Mouse (Mus musculus) liver, embryonic 14.5 days (tissue): ENCODE measurements around the gene Ppp1ca. TPM values are rescaled to one million over a fixed set of nuclear protein-coding genes. Genes with fewer than 3 reads are reported as not detected.
A peak's percentile ranks its signal among the peaks of the same experiment; 100 is the strongest.

ENCODE experiments used
- ATAC-seq: fragments of 200-750 bp; cut with Nextera tagmentation; 2 replicates; pipeline ENCODE4 v1.8.0; 2017; ENCODE audit warnings: moderate number of reproducible peaks, mild to moderate bottlenecking, moderate library complexity; ENCODE audit not compliant: insufficient read depth
- DNase-seq, 3 experiments: peaks; one replicate each; pipeline ENCODE4 v3.0.0-alpha.2; 2012 to 2013; ENCODE audit warnings: low read depth in 3 of 3, low spot score in 3 of 3
- H3K27ac ChIP-seq: fragments of 300-500 bp; sonication (generic); 2 replicates; pipeline ENCODE4 v1.5.1; 2014; ENCODE audit warnings: moderate library complexity, mild to moderate bottlenecking, control low read depth, inconsistent platforms
- H3K27me3 ChIP-seq: fragments of 300-500 bp; sonication (generic); 2 replicates; pipeline ENCODE4 v1.6.1; 2014; ENCODE audit warnings: mild to moderate bottlenecking, low read length, moderate library complexity; ENCODE audit not compliant: control insufficient read depth, insufficient read depth
- H3K36me3 ChIP-seq: fragments of 300-500 bp; sonication (generic); replicated peaks from 2 replicates; pipeline ENCODE4 v1.6.1; 2014; ENCODE audit warnings: low read depth; ENCODE audit not compliant: control insufficient read depth, insufficient read depth
- H3K4me1 ChIP-seq, 2 experiments: fragments of 200-500 bp in 1 of 2; fragments of 300-500 bp in 1 of 2; sonication (generic) in 1 of 2; replicated peaks; 2 replicates each; pipeline ENCODE4 v1.6.1; 2012 to 2014; ENCODE audit warnings: antibody characterized with exemption in 1 of 2, inconsistent platforms in 1 of 2, low read length in 1 of 2; ENCODE audit not compliant: control insufficient read depth in 2 of 2, insufficient read depth in 2 of 2
- H3K4me2 ChIP-seq: fragments of 300-500 bp; sonication (generic); 2 replicates; pipeline ENCODE4 v1.6.1; 2014; ENCODE audit warnings: low read depth, mild to moderate bottlenecking, control low read depth, moderate library complexity
- H3K4me3 ChIP-seq, 2 experiments: fragments of 200-500 bp in 1 of 2; fragments of 300-500 bp in 1 of 2; sonication (generic) in 1 of 2; 2 replicates each; pipeline ENCODE4 v1.5.1; 2012 to 2014; ENCODE audit warnings: low read depth in 2 of 2, low read length in 2 of 2, mild to moderate bottlenecking in 2 of 2, control low read depth in 1 of 2, inconsistent platforms in 1 of 2, moderate library complexity in 1 of 2; ENCODE audit not compliant: insufficient read depth in 1 of 2
- H3K9ac ChIP-seq: fragments of 300-500 bp; sonication (generic); replicated peaks from 2 replicates; pipeline ENCODE4 v1.6.1; 2014; ENCODE audit warnings: mild to moderate bottlenecking, control low read depth, moderate library complexity
- H3K9me3 ChIP-seq: fragments of 300-500 bp; sonication (generic); 2 replicates; pipeline ENCODE4 v1.6.1; 2016; ENCODE audit warnings: low read length, mixed read lengths; ENCODE audit not compliant: control insufficient read depth
- CTCF ChIP-seq: IDR thresholded peaks from 2 replicates; pipeline ENCODE4 v1.5.1; 2016; ENCODE audit warnings: antibody characterized with exemption, low read depth, control low read depth
- EP300 ChIP-seq: IDR thresholded peaks from 2 replicates; pipeline ENCODE4 v1.6.1; 2016; ENCODE audit warnings: antibody characterized with exemption, low read depth
- WGBS: fragments of 180-500 bp; shearing (Covaris S2); extraction: QIAGEN DNeasy Blood & Tissue Kit; methylation state at CpG from one replicate; pipeline ENCODE4 v1.1.7; 2014; ENCODE audit not compliant: insufficient replicate concordance; 5-methylcytosine and 5-hydroxymethylcytosine counted together
- polyA plus RNA-seq, 2 experiments: library from polyadenylated mRNA; depleted of rRNA in 1 of 2; stranded (reverse) in 1 of 2; unstranded in 1 of 2; fragments of >200 nt; fragmentation: Nextera tagmentation in 1 of 2; extraction: Ambion mirVana in 1 of 2; gene quantifications; 2 replicates each; pipeline versions ENCODE4 v1.2.1 to v1.2.3; 2012 to 2014

The Ppp1ca gene
- polyA plus RNA-seq, 2 experiments, result 214 to 432 TPM

DNA sequence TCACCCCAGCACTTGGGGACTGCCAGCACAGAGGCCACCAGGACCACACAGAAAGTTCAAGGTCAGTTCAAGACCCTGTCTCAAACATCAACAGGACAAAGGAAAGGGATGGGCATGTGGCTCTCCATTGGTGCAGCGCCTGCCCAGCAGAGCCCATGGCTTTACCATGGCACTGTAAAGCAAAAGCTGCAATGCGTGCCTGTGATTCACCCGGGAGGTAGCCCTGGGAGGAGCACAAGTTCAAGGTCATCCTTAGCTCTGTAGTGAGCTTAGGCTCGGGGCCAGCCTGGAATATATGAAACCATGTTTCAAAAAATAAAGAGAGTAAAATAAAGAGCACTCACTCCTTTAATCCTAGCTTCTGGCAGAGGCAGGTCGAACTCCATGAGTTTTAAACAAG lies 40.0 kb upstream of the Ppp1ca start:
- 77% methylated on average over 5 of the region's 5 CpGs for WGBS
- no peak overlapping the region for H3K4me3 ChIP-seq
- peaks cover 4 to 12% of the 10 kb centered on the region in 2 experiments for H3K4me1 ChIP-seq
- H3K9ac ChIP-seq, result no peak overlapping the region
- no peak overlapping the region for H3K27ac ChIP-seq
- H3K27me3 ChIP-seq, result no peaks in the 10 kb centered on the region
- H3K4me2 ChIP-seq, result no peak overlapping the region
- 0 out of 2 replicates have a peak, but pooled peaks cover 3% of the 10 kb centered on the region for H3K36me3 ChIP-seq
- DNase-seq (no peak), ATAC-seq (no peak)
- no peak for TF ChIP-seq CTCF
- no peak for TF ChIP-seq EP300
- no peaks in the 10 kb centered on the region for H3K9me3 ChIP-seq

DNA sequence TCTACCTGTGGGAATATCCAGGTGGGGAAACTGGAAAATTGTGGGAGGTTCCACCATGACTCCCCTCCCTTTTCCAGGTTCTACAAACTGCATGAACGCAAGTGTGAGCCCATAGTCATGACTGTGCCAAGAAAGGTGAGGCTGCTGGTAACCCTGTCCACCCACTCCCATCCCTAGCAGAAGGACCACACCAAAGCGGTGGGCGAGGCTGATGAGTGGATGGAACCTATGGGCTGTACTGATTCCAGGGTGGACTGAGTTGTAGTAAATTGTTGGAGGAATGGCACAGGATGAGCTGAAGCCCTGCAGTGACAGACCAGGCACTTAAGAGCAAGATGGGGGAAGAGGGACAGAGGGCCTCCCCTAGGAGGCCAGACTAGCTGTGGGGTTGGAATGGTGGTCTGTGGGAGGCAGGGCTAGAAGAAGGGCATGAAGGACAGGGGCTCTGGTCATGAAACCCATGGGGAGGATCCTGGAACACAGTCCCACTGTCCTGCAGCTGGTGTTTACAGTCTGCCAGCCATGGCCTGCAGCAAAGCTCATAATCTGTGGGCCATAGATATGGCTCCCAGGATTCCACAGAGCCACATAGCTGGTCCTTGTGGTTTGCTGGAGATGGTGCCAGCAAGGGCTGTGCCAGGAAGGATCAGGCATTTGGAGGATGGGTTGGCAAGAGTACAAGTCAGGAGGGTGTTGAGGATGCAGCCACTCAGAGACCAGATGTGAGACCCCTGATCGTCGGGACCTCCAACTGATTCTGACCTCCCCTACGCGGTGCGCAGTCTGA lies 39.2 kb upstream of the Ppp1ca start:
- H3K27me3 ChIP-seq, result no peaks in the 10 kb centered on the region
- no peak for ATAC-seq
- 0 out of 2 replicates have a peak, but pooled peaks cover 3% of the 10 kb centered on the region for H3K36me3 ChIP-seq
- no peak overlapping the region for H3K27ac ChIP-seq
- no peak overlapping the region for H3K4me3 ChIP-seq
- no peaks in the 10 kb centered on the region for H3K9me3 ChIP-seq
- TF ChIP-seq EP300 (no peak), CTCF (no peak)
- DNase-seq, result no peak
- no peak overlapping the region for H3K4me2 ChIP-seq
- no peak overlapping the region for H3K9ac ChIP-seq
- WGBS, result 84% methylated on average over 8 of the region's 8 CpGs
- H3K4me1 ChIP-seq, result peaks cover 4 to 11% of the 10 kb centered on the region in 2 experiments

DNA sequence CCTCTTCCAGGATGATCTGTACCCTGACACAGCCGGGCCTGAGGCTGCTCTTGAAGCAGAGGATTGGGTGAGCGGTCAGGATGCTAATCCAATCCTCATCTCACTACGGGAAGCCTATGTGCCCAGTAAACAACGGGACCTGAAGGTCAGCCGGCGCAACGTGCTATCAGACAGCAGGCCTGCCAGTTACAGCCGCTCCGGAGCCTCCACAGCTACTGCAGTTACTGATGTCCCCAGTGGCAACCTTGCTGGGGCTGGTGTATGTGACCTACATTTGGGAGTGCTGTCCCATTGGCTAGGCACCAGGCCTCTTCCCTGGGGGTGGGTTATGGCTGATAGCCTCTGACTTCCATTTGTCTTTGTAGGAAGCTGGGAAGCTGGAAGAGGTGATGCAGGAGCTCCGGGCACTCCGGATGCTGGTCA lies 38.6 kb upstream of the Ppp1ca start, which contains the start of gene Ptprcap:
Ptprcap (plus strand) TSS at position 373 of the 423 bp plus-strand sequence.
- 73% methylated on average over 11 of the region's 11 CpGs for WGBS
- H3K4me3 ChIP-seq, result no peak within 1 kb of the TSS
- DNase-seq (no peak), ATAC-seq (no peak)
- no peak within 1 kb of the TSS; the same call in 1 of the 2 replicates for H3K9ac ChIP-seq
- H3K4me1 ChIP-seq, result peaks cover 0 to 5% of the 10 kb centered on the region in 2 experiments
- H3K27ac ChIP-seq, result no peak within 1 kb of the TSS
- no peaks in the 10 kb centered on the region for H3K27me3 ChIP-seq
- no peaks in the 10 kb centered on the region for H3K9me3 ChIP-seq
- H3K36me3 ChIP-seq, result peaks cover 9% of the 10 kb centered on the region
- no peak within 1 kb of the TSS; the same call in 1 of the 2 replicates for H3K4me2 ChIP-seq
- 0 out of 2 replicates have a peak, but pooled peaks have one; percentile 1 for TF ChIP-seq CTCF
- TF ChIP-seq EP300, result no peak

DNA sequence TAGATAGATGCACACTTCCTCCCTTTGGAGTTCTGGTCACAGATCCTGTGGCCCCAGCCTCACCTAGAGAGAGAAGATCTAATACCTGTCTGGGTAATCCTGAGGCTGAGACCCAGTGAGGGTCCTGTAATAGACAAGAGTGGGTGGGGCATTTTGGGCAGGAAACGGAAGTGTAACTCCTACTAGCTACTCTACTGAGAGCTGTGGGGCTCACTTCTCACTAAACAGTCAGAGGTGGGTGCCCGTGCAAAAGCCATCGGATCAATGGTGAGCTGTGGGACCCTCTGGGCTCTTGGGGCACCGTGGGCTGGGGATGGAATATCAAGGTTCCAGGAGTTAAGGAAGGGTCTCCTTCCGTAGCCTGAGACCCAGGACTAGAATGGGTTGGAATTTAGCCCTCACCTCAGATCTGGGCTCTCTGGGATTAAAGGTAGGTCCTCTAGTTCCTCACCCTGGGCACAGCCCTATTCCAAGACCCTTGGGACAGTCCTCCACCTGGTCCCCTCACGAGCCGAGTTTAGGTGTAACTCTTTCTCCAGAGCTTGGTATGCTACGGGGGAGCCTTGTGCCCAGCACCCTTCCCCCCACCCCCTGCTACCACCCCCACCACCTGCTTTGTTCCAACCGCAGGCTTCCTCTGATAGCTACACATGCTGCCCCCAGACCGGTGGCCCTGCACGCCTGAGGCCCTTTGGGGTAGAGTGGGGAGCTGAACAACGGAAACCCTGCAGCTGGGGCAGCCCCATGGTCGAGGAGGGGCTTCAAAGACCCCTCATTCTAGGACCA lies 37.2 kb upstream of the Ppp1ca start:
- TF ChIP-seq CTCF (no peak), EP300 (no peak)
- Histone ChIP-seq H3K27ac (no peak overlapping the region), H3K4me2 (peak overlapping the region; percentile 22), H3K9me3 (no peaks in the 10 kb centered on the region), H3K4me1 (peaks cover 0 to under 1% of the 10 kb centered on the region in 2 experiments; a peak in 2 of 4 replicates), H3K27me3 (no peaks in the 10 kb centered on the region), H3K36me3 (peaks cover 14% of the 10 kb centered on the region), H3K9ac (peak overlapping the region; percentile 27), H3K4me3 (peak overlapping the region; percentile 23 to 31; a peak in 3 of 4 replicates)
- ATAC-seq, result peak; percentile 34; the same call in 1 of the 2 replicates
- whole genome bisulfite sequencing, result 17% methylated on average over 13 of the region's 13 CpGs
- DNase-seq, result no peak
